Mouse (Mus musculus) small intestine, adult 10 weeks (tissue): ENCODE measurements around the gene Cd209f. TPM values are rescaled to one million over a fixed set of nuclear protein-coding genes. Genes with fewer than 3 reads are reported as not detected.

Experiments
- polyA plus RNA-seq: library from polyadenylated mRNA; stranded (reverse); fragments of 350-450 nt; fragmentation: Illumina TruSeq; extraction: RNeasy Lipid Tissue Mini Kit (QIAGEN cat#74804); gene quantifications from one replicate; pipeline ENCODE4 v1.2.3, GENCODE M21; 2014; ENCODE audit warnings: low replicate concordance

Cd209f gene
- not detected for polyA plus RNA-seq

DNA sequence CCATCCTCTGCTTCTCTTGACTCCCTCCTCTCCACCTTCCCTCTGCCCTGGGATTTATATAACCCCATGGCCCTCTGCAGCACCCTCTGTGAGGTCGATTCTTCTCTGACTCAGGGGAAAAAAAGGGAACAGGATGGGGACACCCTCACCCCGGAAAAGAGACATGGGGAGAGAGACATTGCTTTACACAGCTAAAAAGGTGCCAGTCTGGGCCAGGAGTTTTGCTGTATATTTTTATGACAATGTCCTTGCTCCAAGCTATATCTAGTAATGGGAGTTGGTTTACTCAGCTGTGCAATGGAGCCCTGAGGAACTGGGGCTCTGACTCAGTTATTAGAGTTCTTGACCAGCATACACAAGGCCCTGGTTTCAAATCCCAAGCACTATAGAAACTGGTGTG is at the start of gene Cd209f:
Gene Cd209f, minus strand, starts transcription at position 101 of the 400 bp plus-strand sequence.

DNA sequence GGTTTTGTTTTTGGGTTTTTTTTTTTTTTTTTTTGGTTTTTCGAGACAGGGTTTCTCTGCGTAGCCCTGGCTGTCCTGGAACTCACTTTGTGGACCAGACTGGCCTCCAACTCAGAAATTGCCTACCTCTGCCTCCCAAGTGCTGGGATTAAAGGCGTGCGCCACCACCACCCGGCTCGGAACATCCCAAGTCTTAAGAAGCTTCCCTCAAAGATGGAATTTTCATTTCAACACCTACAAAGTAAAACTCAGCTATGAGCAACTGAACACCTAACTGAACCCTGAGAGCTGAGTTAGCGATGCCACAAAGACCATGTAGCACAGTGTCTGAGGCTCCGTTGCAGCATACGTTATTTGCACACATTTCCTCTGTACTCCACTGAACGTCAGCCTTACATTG is 28.2 kb upstream of the Cd209f start, which contains the start of gene Cd209g:
Gene Cd209g, plus strand, starts transcription at position 301 of the 400 bp plus-strand sequence.

Other genes starting within 250 kb of the Cd209f start
- gene Cd209d, start 227.3 kb downstream of the Cd209f start, polyA plus RNA-seq = not detected
- 5.9 TPM for gene Cd209b, start 179.0 kb downstream of the Cd209f start, polyA plus RNA-seq
- 2.2 TPM for gene Cd209c, start 151.1 kb downstream of the Cd209f start, polyA plus RNA-seq
- gene Cd209g, start 28.3 kb upstream of the Cd209f start, polyA plus RNA-seq = not detected
- 0.30 TPM for gene Evi5l, start 60.7 kb upstream of the Cd209f start, polyA plus RNA-seq
- not detected for gene Prr36, start 111.6 kb upstream of the Cd209f start, polyA plus RNA-seq
- gene Lrrc8e, start 121.0 kb upstream of the Cd209f start, polyA plus RNA-seq = not detected
- 2.9 TPM for gene Map2k7, start 132.9 kb upstream of the Cd209f start, polyA plus RNA-seq
- gene Gm49320, start 133.0 kb upstream of the Cd209f start, polyA plus RNA-seq = not detected
- gene Tgfbr3l, start 142.4 kb upstream of the Cd209f start, polyA plus RNA-seq = 3.4 TPM
- gene Snapc2, start 147.2 kb upstream of the Cd209f start, polyA plus RNA-seq = 0.48 TPM
- gene Ctxn1, start 153.4 kb upstream of the Cd209f start, polyA plus RNA-seq = 0.59 TPM
- 135 TPM for gene Timm44, start 170.1 kb upstream of the Cd209f start, polyA plus RNA-seq
- 1,490 TPM for gene Ccl25, start 219.4 kb upstream of the Cd209f start, polyA plus RNA-seq
- gene Elavl1, start 219.6 kb upstream of the Cd209f start, polyA plus RNA-seq = 46.3 TPM